Mouse (Mus musculus): ENCODE results near the gene Trub1. TPM values are rescaled to one million over a fixed set of nuclear protein-coding genes. Genes with fewer than 3 reads are reported as not detected.

Gene Trub1
- polyA plus RNA-seq, 1 experiment from 2014 or later, result 15.6 TPM

DNA sequence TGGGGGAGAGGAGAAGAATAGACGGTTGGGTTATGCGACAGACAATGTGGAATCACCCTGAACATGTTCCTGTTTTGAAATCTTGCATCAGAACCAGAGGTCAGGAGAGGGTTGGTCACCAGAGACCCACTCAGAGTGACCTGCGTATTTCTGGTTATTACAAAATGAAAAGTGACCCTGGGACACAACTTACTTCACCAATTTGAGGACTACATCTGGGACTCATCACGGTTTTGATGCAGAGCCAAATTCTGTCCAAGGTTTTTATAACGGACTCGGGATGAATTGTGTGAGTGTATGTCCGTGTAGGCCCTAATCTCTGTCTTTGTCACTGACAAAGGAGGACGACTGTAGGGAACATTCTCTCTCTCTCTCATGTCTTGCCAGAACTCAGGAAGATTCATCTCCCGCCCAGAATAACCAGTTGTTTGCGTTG is 16.1 kb upstream of the Trub1 start:
- H3K4me1 ChIP-seq (ENCODE audit: control insufficient read depth, insufficient read depth, low read length), result 0 out of 2 replicates have a peak, but pooled peaks cover 4% of the 10 kb centered on the region
- DNase-seq (no peak), ATAC-seq (ENCODE audit: low FRiP score, low TSS enrichment) (no peak)
- H3K9me3 ChIP-seq (ENCODE audit: control insufficient read depth, low read length), result no peaks in the 10 kb centered on the region
- no peak overlapping the region for H3K27ac ChIP-seq (replicated peaks; ENCODE audit: low read depth, low read length)
- no peak overlapping the region for H3K4me3 ChIP-seq (replicated peaks; ENCODE audit: low read depth, low read length)
- H3K9ac ChIP-seq (replicated peaks; ENCODE audit: low read length), result no peak overlapping the region
- WGBS, result 71% methylated on average over 10 of the region's 10 CpGs
- H3K4me2 ChIP-seq (ENCODE audit: low read length), result no peak overlapping the region
- no peaks in the 10 kb centered on the region for H3K27me3 ChIP-seq (ENCODE audit: control insufficient read depth, insufficient read depth, low read length)
- no peaks in the 10 kb centered on the region for H3K36me3 ChIP-seq (ENCODE audit: control insufficient read depth, insufficient read depth, low read length)

DNA sequence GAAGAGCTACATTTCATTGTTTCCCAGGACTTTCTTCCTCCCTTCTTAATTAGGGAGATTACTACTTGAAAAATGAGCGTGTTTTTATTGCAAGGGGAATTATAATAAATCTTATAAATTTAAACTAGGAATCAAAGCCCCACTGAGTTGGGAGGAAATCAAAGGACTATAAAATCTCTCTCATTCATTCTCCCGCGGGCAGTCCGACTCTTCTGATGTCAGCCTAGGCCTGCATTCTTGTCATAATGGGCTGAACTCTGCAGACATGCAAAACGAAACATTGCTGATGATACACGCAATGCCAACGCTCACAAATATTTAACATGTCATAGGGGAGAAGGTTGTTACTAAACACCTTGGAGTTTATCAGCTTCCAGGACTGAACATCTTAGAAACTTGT is 15.7 kb upstream of the Trub1 start:
- Histone ChIP-seq H3K4me1 (ENCODE audit: control insufficient read depth, insufficient read depth, low read length) (0 out of 2 replicates have a peak, but pooled peaks cover 4% of the 10 kb centered on the region), H3K27ac (replicated peaks; ENCODE audit: low read depth, low read length) (no peak overlapping the region), H3K36me3 (ENCODE audit: control insufficient read depth, insufficient read depth, low read length) (no peaks in the 10 kb centered on the region), H3K9me3 (ENCODE audit: control insufficient read depth, low read length) (no peaks in the 10 kb centered on the region), H3K27me3 (ENCODE audit: control insufficient read depth, insufficient read depth, low read length) (no peaks in the 10 kb centered on the region), H3K4me3 (replicated peaks; ENCODE audit: low read depth, low read length) (no peak overlapping the region), H3K9ac (replicated peaks; ENCODE audit: low read length) (no peak overlapping the region), H3K4me2 (ENCODE audit: low read length) (no peak overlapping the region)
- DNase-seq, result no peak
- no peak for ATAC-seq (ENCODE audit: low FRiP score, low TSS enrichment)
- 79% methylated on average over 7 of the region's 7 CpGs for WGBS

DNA sequence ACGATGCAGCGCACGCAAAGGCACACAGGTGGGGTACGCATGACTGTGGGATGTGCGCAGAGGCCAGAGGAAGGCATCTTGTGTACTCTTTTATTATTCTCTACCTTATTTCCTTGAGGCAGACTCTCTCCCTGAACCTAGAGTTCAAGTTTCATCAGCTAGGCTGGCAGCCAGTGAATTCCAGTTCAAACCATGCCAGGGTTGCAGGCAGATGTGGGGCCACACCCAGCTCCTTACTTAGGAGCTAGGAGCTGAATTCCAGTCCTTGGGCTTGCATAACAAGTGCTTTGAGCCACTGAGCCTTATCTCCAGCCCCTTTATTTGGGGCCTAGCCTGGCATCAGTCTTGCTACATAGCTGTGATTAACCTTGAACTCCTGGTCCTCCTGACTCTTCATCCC is 13.4 kb upstream of the Trub1 start:
- 94% methylated on average over 5 of the region's 5 CpGs for WGBS
- ATAC-seq (ENCODE audit: low FRiP score, low TSS enrichment) (no peak), DNase-seq (no peak)
- Histone ChIP-seq H3K4me3 (replicated peaks; ENCODE audit: low read depth, low read length) (no peak overlapping the region), H3K27ac (replicated peaks; ENCODE audit: low read depth, low read length) (no peak overlapping the region), H3K4me1 (ENCODE audit: control insufficient read depth, insufficient read depth, low read length) (0 out of 2 replicates have a peak, but pooled peaks cover 4% of the 10 kb centered on the region), H3K9ac (replicated peaks; ENCODE audit: low read length) (no peak overlapping the region), H3K4me2 (ENCODE audit: low read length) (no peak overlapping the region), H3K36me3 (ENCODE audit: control insufficient read depth, insufficient read depth, low read length) (no peaks in the 10 kb centered on the region), H3K9me3 (ENCODE audit: control insufficient read depth, low read length) (no peaks in the 10 kb centered on the region), H3K27me3 (ENCODE audit: control insufficient read depth, insufficient read depth, low read length) (no peaks in the 10 kb centered on the region)

DNA sequence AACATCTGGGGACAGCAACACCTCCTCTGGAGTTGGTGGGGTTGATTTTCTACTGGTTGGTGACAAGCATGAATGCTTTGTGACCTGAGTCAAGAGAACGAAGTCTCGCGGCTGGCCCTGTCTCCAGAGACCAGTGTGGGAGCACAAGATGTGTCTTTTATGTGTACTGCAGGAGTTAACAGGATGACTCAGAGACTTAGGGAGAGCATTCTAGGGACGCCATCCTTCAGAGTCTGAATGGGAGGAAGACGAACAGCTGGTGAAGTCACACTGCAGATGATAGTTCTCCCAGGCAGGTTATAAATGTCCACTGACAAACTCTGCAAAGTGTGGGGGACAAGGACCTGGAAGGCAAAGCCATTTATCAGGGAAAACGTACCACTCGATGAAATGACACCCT is 11.2 kb upstream of the Trub1 start:
- 54% methylated on average over 7 of the region's 7 CpGs for WGBS
- no peaks in the 10 kb centered on the region for H3K27me3 ChIP-seq (ENCODE audit: control insufficient read depth, insufficient read depth, low read length)

DNA sequence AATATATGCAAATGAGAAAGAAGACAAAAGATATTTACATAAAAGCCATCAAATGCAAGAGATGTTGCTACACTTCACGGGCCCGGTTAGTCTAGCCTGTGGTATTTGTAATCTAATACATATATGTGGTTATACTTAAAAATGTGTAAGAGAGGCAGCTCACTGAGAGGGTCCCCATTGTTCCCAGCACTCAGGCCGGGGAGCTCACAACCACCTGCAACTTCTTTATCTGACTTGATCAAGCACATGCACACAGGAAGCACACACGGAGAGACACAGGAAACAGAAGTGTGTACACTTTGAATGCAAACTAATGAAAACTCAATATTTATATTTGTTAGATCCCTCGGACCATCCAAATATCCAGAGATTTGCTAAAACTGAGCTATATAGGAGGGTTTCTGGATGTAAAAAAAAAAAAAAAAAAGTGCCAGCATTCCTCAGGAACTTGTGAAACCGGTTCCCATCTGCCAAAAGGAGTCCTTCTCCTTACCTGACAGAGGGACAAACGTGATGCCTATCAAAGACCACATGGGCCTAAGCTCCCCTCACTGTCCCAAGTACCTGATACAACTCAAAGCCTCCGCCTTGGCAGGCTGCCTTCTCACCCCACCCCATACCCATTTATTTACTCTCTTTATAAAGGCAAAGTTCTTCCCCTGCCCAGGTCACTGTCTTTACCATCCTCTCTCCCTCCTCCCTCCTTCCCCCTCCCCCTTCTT is 9.6 kb upstream of the Trub1 start:
- 50% methylated on average over 8 of the region's 8 CpGs for WGBS
- no peak for ATAC-seq (ENCODE audit: low FRiP score, low TSS enrichment)
- H3K9me3 ChIP-seq (ENCODE audit: control insufficient read depth, low read length), result no peaks in the 10 kb centered on the region
- no peaks in the 10 kb centered on the region for H3K36me3 ChIP-seq (ENCODE audit: control insufficient read depth, insufficient read depth, low read length)
- H3K4me3 ChIP-seq (replicated peaks; ENCODE audit: low read depth, low read length), result no peak overlapping the region
- 0 out of 2 replicates have a peak, but pooled peaks cover 4% of the 10 kb centered on the region for H3K4me1 ChIP-seq (ENCODE audit: control insufficient read depth, insufficient read depth, low read length)
- no peak overlapping the region for H3K9ac ChIP-seq (replicated peaks; ENCODE audit: low read length)
- no peak overlapping the region for H3K27ac ChIP-seq (replicated peaks; ENCODE audit: low read depth, low read length)
- no peaks in the 10 kb centered on the region for H3K27me3 ChIP-seq (ENCODE audit: control insufficient read depth, insufficient read depth, low read length)
- no peak for DNase-seq
- H3K4me2 ChIP-seq (ENCODE audit: low read length), result no peak overlapping the region

More for the DNA sequence above, 11.2 kb upstream of the Trub1 start:
- Histone ChIP-seq H3K27ac (replicated peaks; ENCODE audit: low read depth, low read length) (no peak overlapping the region), H3K4me1 (ENCODE audit: control insufficient read depth, insufficient read depth, low read length) (0 out of 2 replicates have a peak, but pooled peaks cover 4% of the 10 kb centered on the region), H3K36me3 (ENCODE audit: control insufficient read depth, insufficient read depth, low read length) (no peaks in the 10 kb centered on the region), H3K9me3 (ENCODE audit: control insufficient read depth, low read length) (no peaks in the 10 kb centered on the region), H3K4me3 (replicated peaks; ENCODE audit: low read depth, low read length) (no peak overlapping the region), H3K4me2 (ENCODE audit: low read length) (no peak overlapping the region), H3K9ac (replicated peaks; ENCODE audit: low read length) (no peak overlapping the region)
- ATAC-seq (ENCODE audit: low FRiP score, low TSS enrichment) (no peak), DNase-seq (no peak)

DNA sequence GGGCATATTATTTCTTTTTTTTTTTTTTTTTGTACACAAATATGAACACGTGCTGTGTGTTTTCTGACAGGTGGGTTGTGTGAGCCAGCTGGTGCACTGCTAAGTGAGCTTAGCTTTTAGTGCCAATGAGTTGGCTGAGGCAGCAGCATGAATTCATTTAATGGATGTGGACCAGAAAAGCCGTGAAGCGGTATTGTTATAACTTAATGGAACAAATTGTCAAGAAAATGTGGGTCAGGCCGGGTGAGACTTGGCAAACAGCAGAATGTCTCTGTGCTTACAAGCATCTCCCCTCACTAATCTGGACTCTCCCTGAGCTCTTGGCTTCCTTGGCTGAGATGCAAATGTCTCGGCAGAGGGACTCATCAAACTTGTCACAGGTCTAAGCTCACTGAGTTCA is 7.7 kb upstream of the Trub1 start:
- WGBS, result 31% methylated on average over 5 of the region's 5 CpGs
- no peak for ATAC-seq (ENCODE audit: low FRiP score, low TSS enrichment)
- DNase-seq, result peak; percentile 52

DNA sequence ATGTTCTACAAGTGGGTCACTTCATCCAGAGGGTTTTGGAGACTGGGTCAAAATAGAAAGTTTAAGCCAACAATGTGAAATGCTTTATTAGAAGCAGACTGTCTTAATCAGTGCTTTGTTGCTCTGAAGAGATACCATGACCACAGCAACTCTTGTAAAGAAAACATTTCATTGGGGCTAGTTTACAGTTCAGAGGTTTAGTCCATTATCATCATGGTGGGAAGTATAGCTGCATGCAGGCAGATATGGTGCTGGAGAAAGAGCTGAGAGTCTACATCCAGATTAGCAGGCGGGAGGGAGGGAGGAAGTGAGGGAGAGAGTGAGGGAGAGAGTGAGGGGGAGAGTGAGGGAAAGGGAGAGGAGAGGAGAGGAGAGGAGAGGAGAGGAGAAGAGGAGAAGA is 1.9 kb upstream of the Trub1 start:
- 62% methylated on average over 1 of the region's 1 CpGs for WGBS
- Histone ChIP-seq H3K9me3 (ENCODE audit: control insufficient read depth, low read length) (no peaks in the 10 kb centered on the region), H3K4me2 (ENCODE audit: low read length) (no peak overlapping the region), H3K4me3 (replicated peaks; ENCODE audit: low read depth, low read length) (no peak overlapping the region), H3K9ac (replicated peaks; ENCODE audit: low read length) (no peak overlapping the region), H3K27me3 (ENCODE audit: control insufficient read depth, insufficient read depth, low read length) (no peaks in the 10 kb centered on the region), H3K27ac (replicated peaks; ENCODE audit: low read depth, low read length) (no peak overlapping the region), H3K36me3 (ENCODE audit: control insufficient read depth, insufficient read depth, low read length) (no peaks in the 10 kb centered on the region), H3K4me1 (ENCODE audit: control insufficient read depth, insufficient read depth, low read length) (peaks cover 7% of the 10 kb centered on the region)
- DNase-seq (no peak), ATAC-seq (ENCODE audit: low FRiP score, low TSS enrichment) (no peak)

More for the DNA sequence above, 7.7 kb upstream of the Trub1 start:
- Histone ChIP-seq H3K4me2 (ENCODE audit: low read length) (no peak overlapping the region), H3K9ac (replicated peaks; ENCODE audit: low read length) (no peak overlapping the region), H3K27ac (replicated peaks; ENCODE audit: low read depth, low read length) (no peak overlapping the region), H3K27me3 (ENCODE audit: control insufficient read depth, insufficient read depth, low read length) (no peaks in the 10 kb centered on the region), H3K9me3 (ENCODE audit: control insufficient read depth, low read length) (no peaks in the 10 kb centered on the region), H3K4me1 (ENCODE audit: control insufficient read depth, insufficient read depth, low read length) (0 out of 2 replicates have a peak, but pooled peaks cover 4% of the 10 kb centered on the region), H3K36me3 (ENCODE audit: control insufficient read depth, insufficient read depth, low read length) (no peaks in the 10 kb centered on the region), H3K4me3 (replicated peaks; ENCODE audit: low read depth, low read length) (no peak overlapping the region)

DNA sequence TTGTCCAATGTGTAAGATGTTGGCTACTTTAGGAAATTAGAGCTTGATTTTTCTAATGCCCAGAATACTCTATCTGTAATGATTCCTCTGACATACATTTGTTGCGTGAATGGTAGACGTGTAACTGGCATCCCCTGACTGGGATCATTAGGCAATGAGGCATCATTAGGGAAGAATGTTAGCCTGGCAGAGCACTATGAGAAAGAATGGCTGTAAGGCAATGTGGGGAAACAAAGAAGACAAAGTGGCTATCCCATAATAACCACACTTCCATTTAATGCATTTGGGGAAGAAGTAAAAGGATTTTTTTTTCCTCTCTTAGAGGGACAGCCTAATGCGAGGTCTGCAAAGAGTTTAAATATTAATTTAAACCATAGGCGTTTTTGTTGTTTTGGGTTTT is 950 bp upstream of the Trub1 start:
- WGBS, result 82% methylated on average over 4 of the region's 4 CpGs
- H3K4me1 ChIP-seq (ENCODE audit: control insufficient read depth, insufficient read depth, low read length), result peaks cover 7% of the 10 kb centered on the region
- no peak overlapping the region for H3K4me3 ChIP-seq (replicated peaks; ENCODE audit: low read depth, low read length)
- H3K27me3 ChIP-seq (ENCODE audit: control insufficient read depth, insufficient read depth, low read length), result no peaks in the 10 kb centered on the region
- H3K9ac ChIP-seq (replicated peaks; ENCODE audit: low read length), result no peak overlapping the region
- no peaks in the 10 kb centered on the region for H3K36me3 ChIP-seq (ENCODE audit: control insufficient read depth, insufficient read depth, low read length)
- no peaks in the 10 kb centered on the region for H3K9me3 ChIP-seq (ENCODE audit: control insufficient read depth, low read length)
- H3K4me2 ChIP-seq (ENCODE audit: low read length), result no peak overlapping the region
- H3K27ac ChIP-seq (replicated peaks; ENCODE audit: low read depth, low read length), result no peak overlapping the region
- ATAC-seq (ENCODE audit: low FRiP score, low TSS enrichment), result no peak
- no peak for DNase-seq

DNA sequence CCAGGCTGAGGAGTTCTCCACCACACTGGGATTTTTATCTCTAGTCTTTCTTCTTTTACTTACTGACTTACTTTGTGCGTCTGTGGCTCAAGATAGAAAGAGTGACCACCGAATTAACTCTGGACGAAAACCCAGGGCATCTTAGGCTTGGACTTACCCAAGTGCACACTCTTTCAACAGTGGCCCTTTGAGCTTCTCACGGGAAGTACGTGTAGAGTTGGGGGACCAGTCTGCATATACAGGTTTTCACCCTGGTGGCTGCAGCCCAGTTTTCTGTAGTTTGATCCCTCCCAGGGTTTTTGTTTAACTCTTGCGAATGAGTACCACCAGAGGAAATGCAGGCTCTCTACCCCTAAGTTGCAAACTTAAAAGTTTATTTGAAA is 497 bp downstream of the Trub1 start:
- peak overlapping the region; percentile 77 for H3K9ac ChIP-seq (replicated peaks; ENCODE audit: low read length)
- H3K4me3 ChIP-seq (replicated peaks; ENCODE audit: low read depth, low read length), result peak overlapping the region; percentile 70
- H3K27ac ChIP-seq (replicated peaks; ENCODE audit: low read depth, low read length), result peak overlapping the region; percentile 75; the same call in 1 of the 2 replicates
- peak overlapping the region; percentile 72 for H3K4me2 ChIP-seq (ENCODE audit: low read length)
- peaks cover 7% of the 10 kb centered on the region for H3K4me1 ChIP-seq (ENCODE audit: control insufficient read depth, insufficient read depth, low read length)
- H3K9me3 ChIP-seq (ENCODE audit: control insufficient read depth, low read length), result no peaks in the 10 kb centered on the region
- no peaks in the 10 kb centered on the region for H3K27me3 ChIP-seq (ENCODE audit: control insufficient read depth, insufficient read depth, low read length)
- no peak for DNase-seq
- WGBS, result 10% methylated on average over 6 of the region's 6 CpGs
- no peak for ATAC-seq (ENCODE audit: low FRiP score, low TSS enrichment)
- H3K36me3 ChIP-seq (ENCODE audit: control insufficient read depth, insufficient read depth, low read length), result no peaks in the 10 kb centered on the region

Measured in midbrain, embryonic 14.5 days (tissue).